Mouse (Mus musculus): ENCODE results near the gene Cygb.
"Not testable (repeated sequence)": the region's sequence is repeated elsewhere in the genome, so short reads cannot be mapped to it uniquely, and the experiment has no call there.

Cygb gene

DNA sequence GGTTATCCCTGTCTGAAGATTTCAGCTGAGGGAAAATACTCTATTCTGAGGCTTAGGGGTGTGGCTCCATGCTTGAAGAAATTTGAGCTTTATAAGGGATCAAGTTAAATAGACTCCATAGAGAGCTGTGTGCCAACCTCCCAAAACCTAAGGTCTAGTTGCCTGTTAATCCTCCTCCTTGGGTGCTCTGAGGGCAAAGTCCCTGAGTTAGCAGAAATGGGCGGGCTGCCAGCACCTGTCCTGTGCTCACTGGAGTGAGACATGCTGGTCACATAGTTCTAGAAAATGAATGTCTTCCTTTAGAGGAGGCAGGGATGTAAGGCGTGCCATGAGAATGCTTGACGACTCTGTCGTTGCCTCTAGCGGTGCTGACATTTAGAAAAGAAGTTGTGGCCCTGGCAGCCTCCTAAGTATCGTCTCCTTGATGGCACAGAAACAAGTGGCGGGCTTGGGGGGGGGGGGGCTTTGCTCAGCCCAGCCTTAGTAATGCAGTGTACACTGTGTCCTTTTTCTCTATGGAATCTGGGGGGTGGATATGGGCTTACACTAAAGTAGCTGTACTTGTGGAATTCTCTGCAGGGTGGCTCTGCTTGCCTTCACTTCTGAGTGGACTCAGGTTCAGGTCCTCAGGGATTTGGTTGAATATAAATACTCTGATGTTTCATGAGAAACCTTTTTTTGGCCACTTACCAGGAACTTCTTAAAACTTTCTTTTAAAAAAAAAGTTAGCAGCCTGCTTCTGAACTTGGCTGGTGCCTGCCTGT, 20.7 kb upstream of the Cygb start:
- no peak for DNase-seq

DNA sequence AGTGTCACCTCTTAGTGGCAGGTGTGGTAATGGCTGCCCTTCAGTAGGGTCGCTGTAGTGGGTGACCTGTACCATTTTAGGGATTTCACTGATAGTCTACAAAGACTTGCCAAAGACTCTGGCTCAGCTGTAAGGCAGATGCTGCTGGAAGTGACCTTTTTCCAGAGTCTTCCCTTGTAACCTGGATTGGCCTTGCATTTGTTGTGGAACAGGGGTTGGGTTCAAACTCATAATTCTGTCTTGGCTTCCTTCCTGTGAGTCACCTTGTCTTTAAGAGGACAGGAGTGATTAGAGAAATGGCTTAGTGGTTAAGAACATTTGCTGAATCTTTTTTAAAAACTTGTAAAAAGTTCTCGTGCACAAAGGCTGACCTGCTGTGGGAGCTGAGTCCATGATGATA, 19.3 kb upstream of the Cygb start:
- no peak for DNase-seq

DNA sequence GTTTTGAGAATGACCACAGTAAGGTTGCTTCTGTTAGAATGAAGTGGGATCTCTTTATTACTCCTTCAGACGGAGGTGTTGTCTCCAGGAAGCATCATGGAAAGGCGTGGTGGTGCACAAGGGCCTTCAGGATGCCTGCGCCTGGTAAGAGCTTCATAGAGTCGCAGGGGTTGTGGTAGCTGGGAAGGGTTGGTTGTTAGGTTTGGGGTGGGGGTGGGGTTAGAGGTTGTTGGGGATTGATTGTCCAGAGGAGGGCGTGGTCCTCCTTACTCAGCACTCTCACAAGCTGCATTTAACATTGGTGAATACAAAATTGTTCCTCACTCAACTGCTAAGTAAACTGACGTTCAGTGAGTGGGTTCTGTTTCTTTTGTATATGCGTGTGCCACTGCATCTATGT, 18.5 kb upstream of the Cygb start:
- no peak for DNase-seq

DNA sequence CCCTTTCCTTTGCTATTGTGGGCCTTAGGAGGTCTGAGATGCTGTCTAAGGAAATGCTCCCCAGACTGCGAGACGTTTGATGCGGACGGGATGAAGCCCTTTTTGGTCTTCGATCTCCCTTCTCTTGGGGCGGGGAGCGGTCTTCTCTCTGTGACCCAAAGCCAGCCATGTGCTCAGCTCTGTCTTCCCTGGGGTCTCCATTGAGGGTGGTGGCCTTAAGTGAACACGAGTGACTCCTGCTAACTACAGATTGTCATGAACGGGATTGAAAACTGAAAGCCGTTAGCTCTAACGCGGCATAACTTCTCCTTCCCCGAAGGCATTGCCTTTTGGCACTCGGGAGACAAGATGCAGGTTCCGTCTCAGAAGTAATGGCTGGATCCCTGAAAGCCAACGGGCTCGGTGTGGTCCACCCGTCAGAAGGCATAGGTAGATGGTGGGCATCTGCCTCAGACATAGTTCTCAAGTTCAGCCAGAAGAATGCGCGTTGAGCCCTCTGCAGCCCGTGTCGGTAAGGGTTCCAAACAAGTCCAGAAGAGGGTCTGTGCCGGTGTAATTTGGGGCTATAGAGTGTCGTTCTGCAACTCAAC, 17.8 kb upstream of the Cygb start:
- DNase-seq = peak; percentile 46

DNA sequence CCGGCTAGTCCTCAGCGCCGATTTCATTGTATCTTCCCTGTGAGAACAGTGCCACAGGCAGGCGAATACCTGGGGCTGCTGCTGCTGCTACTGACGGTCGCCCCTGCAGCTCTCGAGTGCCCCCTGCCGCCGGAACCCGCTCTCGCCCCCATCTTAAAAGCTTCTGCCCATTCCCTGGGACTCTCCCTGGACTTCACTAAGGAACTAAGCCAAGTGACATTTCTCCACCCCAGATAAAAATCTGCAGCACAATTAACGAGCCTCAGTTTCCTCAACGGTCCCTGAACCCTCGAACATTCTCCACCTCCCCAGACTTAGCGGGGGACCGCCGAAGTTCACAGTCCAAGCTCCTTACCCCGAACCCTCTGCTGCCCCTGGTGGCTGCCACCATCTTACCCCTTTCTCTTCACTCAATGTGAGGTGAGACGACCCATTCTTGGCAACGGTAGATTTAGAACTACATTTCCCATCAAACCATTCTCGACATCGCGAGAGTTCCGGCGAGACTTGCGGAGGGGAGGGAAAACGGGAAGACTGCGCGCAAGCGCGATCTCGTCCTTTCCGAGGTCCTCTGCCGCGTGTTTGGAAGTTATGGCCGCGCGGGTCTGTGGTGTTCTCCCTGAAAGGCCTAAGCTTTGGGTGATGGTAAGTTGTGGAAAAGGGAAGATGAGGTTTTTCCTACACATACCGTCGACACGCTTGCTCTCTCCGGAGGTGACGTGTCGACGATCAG, 17.2 kb upstream of the Cygb start:
- peak; percentile 98 for DNase-seq

DNA sequence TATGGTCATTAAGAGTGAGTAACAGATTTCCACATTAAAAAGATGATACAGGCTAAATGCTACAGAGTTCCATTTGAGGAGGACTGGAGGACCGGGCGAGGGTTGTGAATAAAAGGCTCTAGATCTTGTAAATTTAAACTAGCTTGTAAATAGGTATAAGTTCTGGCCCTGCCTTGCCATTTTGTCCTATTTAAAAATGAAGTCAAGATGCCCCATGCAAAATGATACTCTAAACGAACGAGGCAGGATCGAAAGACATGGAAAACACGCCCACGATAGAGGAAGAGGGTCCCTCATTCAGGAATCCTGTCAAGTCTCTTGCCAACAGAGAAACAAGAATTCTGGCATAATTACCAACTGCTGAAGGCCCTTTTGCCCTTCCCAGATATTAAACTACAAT, 16.3 kb upstream of the Cygb start:
- peak; percentile 51 for DNase-seq

DNA sequence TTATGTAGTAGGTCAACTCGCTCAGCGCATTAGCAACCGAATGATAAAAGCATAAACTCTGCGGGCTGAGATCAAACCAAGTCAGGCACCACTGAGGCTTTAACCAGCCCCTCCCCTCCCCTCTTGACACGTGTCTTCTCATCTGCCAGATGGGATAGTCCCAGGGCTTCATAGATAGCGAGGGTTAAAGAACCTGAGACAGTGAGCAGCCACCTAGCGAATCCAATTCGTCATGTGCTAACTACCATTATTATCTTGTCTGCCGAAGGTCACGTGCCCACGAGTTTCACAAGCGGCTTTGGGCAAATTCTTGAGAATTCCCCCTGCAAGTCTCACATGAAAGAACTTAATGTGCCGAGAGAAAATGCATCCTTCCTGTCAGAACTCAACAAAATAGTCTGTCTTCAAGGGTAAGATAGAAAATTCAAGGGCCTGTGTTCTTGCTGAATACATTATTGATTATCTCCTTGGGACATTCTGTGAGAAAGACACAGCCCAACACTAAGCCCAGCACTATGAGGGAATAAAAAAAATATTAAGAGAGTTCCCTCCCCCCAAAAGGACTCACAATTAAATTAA, 15.8 kb upstream of the Cygb start:
- no peak for DNase-seq

DNA sequence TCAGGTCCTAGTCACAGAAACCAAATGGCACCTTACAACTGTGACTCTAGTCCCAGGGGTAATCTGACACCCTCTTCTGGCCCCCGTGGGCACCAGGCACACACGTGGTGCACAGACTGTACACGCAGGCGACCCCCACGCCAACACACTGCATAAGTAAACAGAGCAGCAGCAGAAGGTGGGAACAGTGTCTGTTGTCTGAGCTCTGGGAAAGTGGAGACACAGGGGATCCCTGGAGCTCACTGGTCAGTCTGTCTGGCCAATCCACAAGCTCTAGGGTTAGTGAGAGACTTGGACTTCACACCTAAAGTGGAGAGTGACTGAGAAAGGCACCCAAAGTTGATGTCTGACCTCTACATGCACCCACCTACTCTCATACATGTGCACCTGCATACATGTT, 15.2 kb upstream of the Cygb start:
- no peak for DNase-seq

DNA sequence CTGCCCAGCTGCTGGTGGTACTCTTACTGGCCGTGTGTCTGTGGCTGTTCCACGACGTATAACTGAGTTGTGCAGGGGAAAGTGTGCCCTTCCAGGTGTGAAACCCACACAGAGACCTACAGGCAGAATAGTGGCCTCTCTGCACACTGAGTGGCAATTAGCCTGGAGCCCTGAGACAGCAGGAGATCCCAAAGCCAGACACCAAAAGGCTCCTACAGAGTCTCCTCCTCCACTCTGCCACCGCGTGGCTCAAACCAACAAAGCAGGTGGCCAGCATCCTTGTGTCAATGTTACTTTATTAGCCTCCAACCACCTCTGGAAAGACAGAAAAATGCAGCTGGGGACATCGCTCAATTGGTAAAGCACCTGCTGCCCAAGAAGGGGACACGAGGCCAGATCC, 14.7 kb upstream of the Cygb start:
- no peak for DNase-seq

DNA sequence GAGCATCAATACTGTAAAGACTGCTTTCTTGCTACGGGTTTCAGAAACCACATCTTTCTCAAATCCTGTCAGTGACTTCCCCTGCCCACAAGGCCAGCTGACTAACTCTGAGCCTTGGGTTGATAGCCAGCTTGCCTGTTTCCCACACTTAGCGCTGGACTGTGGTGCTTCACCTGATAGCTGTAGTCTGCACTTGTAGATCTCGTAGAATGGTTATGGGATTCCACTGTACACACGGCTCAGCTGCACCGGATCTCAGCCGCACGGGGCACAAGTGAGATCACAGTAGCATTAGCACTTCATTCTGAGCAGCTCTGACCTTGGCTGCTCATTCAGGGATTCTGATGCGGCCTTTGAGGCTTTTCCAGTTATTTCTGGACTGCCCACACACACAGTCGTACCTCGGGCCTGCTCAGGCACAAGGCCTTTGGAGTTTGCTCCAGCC, 14.3 kb upstream of the Cygb start:
- DNase-seq = no peak

DNA sequence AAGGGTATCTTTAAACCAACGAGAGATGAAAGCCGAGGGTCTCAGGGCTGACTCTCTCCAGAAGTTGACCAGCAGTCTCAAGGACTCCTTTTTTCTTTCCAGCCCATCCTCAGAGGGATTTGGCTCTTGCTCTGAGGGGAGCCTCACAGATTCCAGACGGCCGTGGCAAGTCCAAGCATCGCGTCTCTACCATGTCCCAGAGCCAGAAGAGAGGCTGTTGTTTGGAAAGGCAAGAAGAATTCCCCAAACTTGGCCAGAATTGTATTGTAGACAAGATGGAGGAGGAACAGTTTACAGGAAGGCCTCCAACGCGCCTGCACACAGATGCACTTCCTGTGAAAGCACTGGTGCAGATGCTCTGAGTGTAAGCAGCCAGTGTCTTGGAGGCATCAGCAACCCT, 13.8 kb upstream of the Cygb start:
- no peak for DNase-seq

DNA sequence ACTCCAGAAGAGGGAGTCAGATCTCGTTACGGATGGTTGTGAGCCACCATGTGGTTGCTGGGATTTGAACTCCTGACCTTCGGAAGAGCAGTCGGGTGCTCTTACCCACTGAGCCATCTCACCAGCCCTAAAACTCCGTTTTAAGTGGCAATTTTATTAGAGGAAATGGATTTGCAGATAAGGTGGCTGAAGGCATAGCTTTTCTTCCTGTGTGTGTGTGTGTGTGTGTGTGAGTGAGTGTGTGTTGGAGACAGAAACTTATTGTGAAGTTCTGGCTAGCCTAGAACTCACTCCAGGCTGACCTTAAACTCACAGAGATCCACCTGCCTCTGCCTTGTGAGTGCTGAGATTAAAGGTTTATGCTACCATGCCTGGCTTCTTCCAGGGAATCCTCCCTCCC, 12.9 kb upstream of the Cygb start:
- DNase-seq = not testable (repeated sequence)

DNA sequence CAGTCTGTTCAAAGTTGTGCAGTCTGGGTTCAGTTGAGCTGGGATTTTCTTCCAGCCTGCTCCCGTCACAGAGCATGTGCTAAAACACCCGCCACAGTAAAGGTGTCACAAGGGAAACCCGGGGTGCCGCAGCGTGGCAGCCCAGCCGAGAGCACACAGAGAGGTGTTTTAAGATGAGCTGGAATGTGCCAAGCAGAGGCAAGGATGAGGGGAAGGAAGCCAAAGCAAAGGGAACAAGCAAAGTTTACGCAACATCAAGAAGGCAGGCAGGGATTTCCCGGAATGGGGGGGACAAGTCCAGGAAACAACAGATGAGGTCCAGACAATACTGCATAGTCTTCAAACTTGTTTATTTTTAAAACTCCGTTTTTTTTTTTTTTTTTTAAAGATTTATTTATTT, 12.5 kb upstream of the Cygb start:
- DNase-seq = no peak

DNA sequence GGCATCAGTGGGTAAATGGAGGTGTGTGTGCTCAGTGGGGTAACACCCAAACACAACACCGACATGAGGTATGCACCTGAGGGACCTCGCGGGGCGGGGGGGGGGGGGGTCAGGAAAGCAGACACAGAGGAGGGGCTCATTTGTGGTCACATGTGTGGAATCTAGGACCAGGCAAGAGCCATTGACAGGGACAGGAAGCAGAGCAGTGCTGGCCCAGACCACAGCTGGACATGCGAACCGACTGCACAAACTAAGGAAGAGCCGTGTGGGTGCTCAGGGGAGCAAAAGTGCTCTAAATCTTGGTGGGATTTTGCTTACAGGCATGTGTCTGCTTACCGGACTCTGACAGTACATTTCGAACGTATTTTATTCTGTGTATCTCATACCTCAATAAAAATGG, 11.2 kb upstream of the Cygb start:
- peak; percentile 7 for DNase-seq

DNA sequence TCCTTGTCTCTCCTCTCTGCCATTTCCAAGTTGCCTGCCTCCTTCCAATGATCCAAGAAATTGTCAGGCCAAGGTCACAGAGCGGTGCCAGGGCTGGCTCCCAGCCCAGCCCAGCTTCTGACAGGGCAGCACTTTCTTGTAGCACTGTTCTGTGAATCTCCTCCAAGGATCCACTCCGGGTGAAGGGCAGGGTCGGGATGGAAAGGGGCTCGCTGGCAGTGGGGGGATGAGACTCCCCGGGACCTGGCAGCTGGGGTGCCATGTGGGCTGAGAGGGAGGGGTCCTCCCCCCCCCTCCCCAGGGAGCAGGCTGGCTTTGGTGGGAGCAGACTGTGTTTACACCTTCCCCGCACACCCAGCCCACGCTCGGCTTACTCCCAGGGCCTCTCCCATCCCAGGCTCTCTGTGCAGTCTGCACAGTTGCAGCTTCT, 7.8 kb upstream of the Cygb start:
- peak; percentile 68 for DNase-seq

DNA sequence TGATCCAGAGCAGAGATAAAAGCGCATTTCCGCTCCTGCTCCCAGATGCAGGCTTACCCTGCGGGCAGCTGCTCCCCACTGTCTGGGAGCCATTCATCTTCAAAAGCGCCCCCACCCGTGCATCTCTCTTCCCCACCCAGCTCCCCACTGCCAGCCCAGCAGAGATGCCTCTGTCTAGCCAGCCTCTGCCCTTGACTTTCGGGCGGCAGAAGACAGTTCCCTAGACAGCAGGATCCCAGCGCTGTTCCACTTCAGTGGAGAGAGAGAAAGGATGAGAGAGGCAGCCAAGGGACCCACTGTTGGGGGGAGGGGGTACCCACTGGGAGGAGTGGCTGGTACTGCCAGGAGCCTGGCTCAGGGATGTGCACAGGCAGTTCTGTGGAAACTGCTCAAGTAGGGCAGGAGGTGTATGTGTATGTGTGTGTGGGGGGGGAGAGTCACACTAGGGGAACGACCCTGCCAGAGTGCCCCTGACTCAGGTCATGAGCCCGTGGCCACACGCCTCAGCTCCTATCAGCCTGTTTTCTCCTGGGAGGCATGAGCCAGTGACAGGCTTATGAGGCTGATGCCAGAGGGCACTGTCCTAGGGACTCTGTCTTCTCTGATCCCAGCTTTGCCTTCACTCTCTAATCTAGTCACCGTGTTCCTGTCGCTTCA, 7.3 kb upstream of the Cygb start:
- DNase-seq = peak; percentile 57

DNA sequence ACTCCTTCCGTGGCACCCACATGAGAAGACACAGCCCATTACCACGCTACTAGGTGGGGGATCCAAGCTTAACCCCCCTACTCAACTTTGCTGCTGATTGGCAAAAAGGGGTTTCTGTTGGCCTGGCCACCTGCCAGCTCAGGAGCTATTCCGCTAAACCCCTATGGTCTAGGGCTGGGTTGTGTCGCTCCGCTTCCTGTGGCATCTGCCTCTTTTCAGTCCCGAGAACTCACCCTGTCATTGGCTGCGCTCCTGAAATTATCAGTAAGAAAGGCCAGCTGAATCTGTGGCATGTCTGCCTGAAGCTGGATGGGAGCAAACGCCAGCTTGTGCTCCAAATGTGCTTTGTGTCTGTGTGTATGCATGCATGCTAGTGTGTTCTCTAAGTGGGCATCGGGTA, 6.1 kb upstream of the Cygb start:
- peak; percentile 41 for DNase-seq

DNA sequence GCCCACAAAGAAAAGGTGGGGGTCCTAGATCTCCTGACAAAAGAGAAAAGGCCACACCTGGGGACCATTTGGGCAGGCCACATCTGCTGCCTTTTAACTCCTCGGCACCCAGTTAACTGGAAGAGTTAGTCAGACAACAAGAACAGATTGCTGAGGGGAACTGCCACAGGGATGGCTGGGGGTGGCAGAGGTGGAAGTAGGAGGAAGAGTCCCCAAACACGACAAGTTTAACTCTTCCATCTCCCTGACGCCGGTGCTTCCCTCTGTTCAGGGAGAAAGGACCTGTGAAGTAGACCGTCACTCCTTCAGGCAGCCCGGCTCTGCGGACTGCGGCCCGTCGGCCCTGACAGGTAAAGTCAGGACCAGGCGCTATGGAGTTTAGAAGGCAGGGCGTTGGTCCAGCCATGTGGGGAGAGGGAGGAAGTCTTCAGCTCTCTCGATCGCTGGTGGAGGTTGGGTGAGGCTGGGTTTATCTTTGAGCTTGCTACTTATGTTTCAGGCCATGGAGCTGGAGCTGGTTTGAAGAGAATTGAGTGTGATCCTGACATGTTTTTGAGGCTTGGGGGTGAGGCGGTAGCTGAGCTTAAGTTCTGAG, 5.0 kb upstream of the Cygb start:
- DNase-seq = peak; percentile 48

DNA sequence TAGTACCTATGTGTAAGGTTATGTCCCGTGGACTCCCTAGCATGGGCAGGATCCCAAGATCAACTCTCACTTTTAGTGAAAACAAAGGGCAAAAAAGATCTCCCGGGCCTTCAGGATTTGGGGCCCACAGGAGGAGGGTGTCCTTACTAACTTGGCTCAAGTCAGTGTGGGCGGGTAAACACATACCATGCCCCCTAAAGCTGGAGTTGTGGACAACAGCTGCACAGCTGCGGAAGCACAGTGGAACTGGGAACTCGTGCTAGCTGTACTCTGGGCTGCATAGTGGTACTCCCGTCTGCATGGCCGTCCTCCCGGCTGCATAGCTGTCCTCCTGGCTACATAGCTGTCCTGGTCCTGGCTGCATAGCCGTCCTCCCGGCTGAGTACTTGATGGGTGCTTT, 4.1 kb upstream of the Cygb start:
- no peak for DNase-seq

DNA sequence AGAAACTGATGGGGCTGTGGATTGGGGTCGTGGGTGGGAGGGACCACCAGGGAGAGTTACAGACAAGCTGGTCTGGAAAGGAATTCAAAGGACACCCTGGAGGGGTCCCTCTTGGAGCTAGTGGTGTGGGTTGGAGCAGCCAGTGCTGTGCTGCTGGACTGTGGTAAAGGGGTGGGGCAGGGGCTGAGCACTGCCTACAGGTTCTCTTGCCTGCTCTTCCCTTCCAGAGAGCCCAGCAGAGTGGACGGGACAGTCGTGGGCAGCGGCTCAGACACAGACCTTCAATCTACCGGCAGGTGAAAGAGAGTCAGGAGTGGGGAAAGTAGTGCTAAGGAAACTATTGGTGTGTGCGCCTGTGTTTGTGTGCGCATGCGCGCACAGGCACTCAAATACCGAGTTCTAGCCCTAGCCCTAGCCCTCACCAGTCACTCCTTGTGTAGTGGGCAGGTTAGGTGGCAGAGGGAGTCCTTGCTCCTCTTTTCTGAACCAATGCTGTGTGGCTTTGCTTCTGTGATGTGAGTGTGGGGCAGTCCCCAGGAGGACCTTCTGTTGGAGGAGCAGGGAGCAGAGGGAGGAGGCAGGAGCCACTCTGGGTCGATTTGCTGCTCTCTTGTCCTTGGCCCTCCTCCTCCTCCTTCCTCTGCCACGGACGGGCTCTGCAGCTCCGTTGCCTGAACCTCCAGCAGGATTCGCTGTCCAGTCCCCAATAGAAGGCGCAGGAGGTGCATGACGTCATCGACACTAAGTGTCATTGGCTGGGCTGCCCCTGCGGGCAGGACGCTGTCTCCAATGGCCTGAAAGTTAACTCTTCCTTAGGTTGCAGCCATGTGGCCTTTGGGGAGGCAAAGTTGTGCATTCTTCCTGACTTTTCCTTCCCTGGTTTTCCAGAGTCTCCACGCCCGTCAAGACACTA, 3.5 kb upstream of the Cygb start:
- peak; percentile 96 for DNase-seq

DNA sequence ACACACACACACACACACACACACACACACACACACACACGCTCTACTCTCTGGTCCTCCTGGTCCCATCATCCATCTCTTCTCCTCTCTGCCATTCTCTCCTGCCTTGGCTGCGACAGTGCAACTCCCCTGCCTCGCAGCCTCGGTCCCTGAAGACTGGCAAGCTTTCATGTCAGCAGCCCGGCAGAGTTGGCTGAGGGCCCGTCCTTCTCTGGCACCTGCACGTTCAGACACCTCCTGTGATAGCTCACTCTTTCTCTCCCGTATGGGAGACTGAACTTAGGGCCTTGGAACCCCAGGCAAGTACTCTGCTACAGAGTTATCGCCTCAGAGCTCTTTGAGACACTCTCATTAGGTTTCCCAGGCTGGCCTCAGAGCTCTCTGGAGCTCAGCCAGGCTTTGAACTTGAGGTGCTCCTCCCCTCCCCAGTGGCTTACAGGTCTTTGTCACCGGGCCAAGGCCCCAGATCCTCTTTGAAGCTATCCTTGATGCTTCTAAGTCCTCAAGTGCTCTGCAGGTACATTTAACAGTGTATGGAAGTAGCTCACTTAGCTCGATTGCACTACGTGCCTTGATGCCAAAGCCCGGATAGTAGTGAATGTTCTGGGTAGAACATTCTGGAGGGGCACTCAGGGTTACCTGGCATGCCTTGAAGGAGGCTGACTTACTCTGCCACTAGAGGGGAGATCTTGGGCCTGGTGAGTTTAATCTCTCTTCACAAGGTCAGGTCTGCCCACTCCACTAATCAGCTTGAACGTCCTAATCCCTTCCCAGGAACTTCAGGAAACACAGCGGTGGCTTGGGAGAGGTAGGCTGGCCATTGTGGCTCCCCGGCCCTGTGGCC, 2.5 kb upstream of the Cygb start:
- DNase-seq = peak; percentile 86
